Mouse (Mus musculus) forebrain, embryonic 10.5 days (tissue): ENCODE measurements around the gene Tmem229b. TPM values are rescaled to one million over a fixed set of nuclear protein-coding genes. Genes with fewer than 3 reads are reported as not detected.

ENCODE experiments used
- polyA plus RNA-seq: library from polyadenylated mRNA; unstranded; fragments of >200 nt; fragmentation: Nextera tagmentation; extraction: Ambion mirVana; gene quantifications from 2 replicates; pipeline ENCODE4 v1.2.1, GENCODE M21; 2016

Tmem229b gene
- polyA plus RNA-seq, 1 experiment from 2014 or later = 5.0 TPM

Other genes starting within 250 kb of the Tmem229b start
- gene Atp6v1d, start 146.0 kb downstream of the Tmem229b start, polyA plus RNA-seq = 61.4 and 69.3 TPM in 2 replicates
- gene Eif2s1, start 145.8 kb downstream of the Tmem229b start, polyA plus RNA-seq = 323 and 333 TPM in 2 replicates
- 3.1 and 3.6 TPM in 2 replicates for gene Plek2, start 100.7 kb downstream of the Tmem229b start, polyA plus RNA-seq
- 6.3 and 6.6 TPM in 2 replicates for gene Plekhh1, start 21.5 kb upstream of the Tmem229b start, polyA plus RNA-seq
- gene Pigh, start 82.0 kb upstream of the Tmem229b start, polyA plus RNA-seq = 33.9 and 34.8 TPM in 2 replicates
- gene Arg2, start 123.2 kb upstream of the Tmem229b start, polyA plus RNA-seq = 1.5 and 2.4 TPM in 2 replicates
- gene Vti1b, start 165.0 kb upstream of the Tmem229b start, polyA plus RNA-seq = 90.7 and 91.4 TPM in 2 replicates
- gene Rdh11, start 184.7 kb upstream of the Tmem229b start, polyA plus RNA-seq = 19.7 and 20.7 TPM in 2 replicates
- gene Rdh12, start 201.3 kb upstream of the Tmem229b start, polyA plus RNA-seq = 1.0 and 2.6 TPM in 2 replicates